Mouse (Mus musculus) bone marrow macrophage, adult 2 months (primary cell): ENCODE data around the gene Col10a1. TPM values are rescaled to one million over a fixed set of nuclear protein-coding genes. Genes with fewer than 3 reads are reported as not detected.

Experiments
- H3K27ac ChIP-seq: 2 replicates; pipeline ENCODE4 v1.5.1; 2012; ENCODE audit warnings: low read depth, low read length; ENCODE audit not compliant: insufficient read depth
- H3K4me1 ChIP-seq: 2 replicates; pipeline ENCODE4 v1.6.1; 2012; ENCODE audit warnings: low read length; ENCODE audit not compliant: control insufficient read depth, insufficient read depth
- H3K4me3 ChIP-seq: 2 replicates; pipeline ENCODE4 v1.5.1; 2012; ENCODE audit warnings: mild to moderate bottlenecking, low read length, moderate library complexity; ENCODE audit not compliant: insufficient read depth
- CTCF ChIP-seq: IDR thresholded peaks from 2 replicates; pipeline ENCODE4 v1.5.1; 2012; ENCODE audit warnings: low read depth, mild to moderate bottlenecking, low read length, moderate library complexity
- POLR2A ChIP-seq: IDR thresholded peaks from 2 replicates; pipeline ENCODE4 v1.6.1; 2012; ENCODE audit warnings: mild to moderate bottlenecking, low read depth, low read length, borderline replicate concordance
- polyA plus RNA-seq: library from polyadenylated mRNA; stranded (reverse); fragments of >200 nt; gene quantifications from 2 replicates; pipeline ENCODE4 v1.2.4, GENCODE M21; 2012; ENCODE audit not compliant: missing spikeins, insufficient read depth, insufficient read length

The Col10a1 gene
- not detected in 2 replicates for polyA plus RNA-seq

GRCm38 (mm10) chr10:34389681-34390080 is at the start of gene Col10a1:
Gene Col10a1 (plus strand): TSS chr10:34389981.
- Histone ChIP-seq H3K4me3 (no peak within 1 kb of the TSS), H3K4me1 (no peaks in the 10 kb centered on the region), H3K27ac (no peak within 1 kb of the TSS)
- TF ChIP-seq POLR2A (no peak), CTCF (no peak)

GRCm38 (mm10) chr10:34341014-34341413 is 48.8 kb upstream of the Col10a1 start:
- Histone ChIP-seq H3K4me1 (no peaks in the 10 kb centered on the region), H3K27ac (no peak overlapping the region), H3K4me3 (no peak overlapping the region)
- TF ChIP-seq POLR2A (no peak), CTCF (no peak)

GRCm38 (mm10) chr10:34341886-34342285 is 47.9 kb upstream of the Col10a1 start:
- Histone ChIP-seq H3K4me1 (no peaks in the 10 kb centered on the region), H3K4me3 (no peak overlapping the region), H3K27ac (no peak overlapping the region)
- TF ChIP-seq POLR2A = no peak
- TF ChIP-seq CTCF = no peak

GRCm38 (mm10) chr10:34352166-34352565 is 37.6 kb upstream of the Col10a1 start:
- no peak overlapping the region for H3K4me3 ChIP-seq
- H3K27ac ChIP-seq = no peak overlapping the region
- no peak for TF ChIP-seq POLR2A
- peaks cover 7% of the 10 kb centered on the region for H3K4me1 ChIP-seq

- no peak for TF ChIP-seq CTCF
- TF ChIP-seq POLR2A = no peak
- Histone ChIP-seq H3K4me3 (no peak overlapping the region), H3K4me1 (peaks cover 10% of the 10 kb centered on the region)
These were observed 31.5 kb upstream of the Col10a1 start for GRCm38 (mm10) chr10:34358263-34358662.

GRCm38 (mm10) chr10:34363756-34364155 is 26.0 kb upstream of the Col10a1 start:
- Histone ChIP-seq H3K27ac (no peak overlapping the region), H3K4me1 (no peaks in the 10 kb centered on the region), H3K4me3 (no peak overlapping the region)
- TF ChIP-seq CTCF (no peak), POLR2A (no peak)

More at GRCm38 (mm10) chr10:34358263-34358662, 31.5 kb upstream of the Col10a1 start:
- no peak overlapping the region for H3K27ac ChIP-seq

GRCm38 (mm10) chr10:34368138-34368537 is 21.6 kb upstream of the Col10a1 start:
- no peak for TF ChIP-seq POLR2A
- TF ChIP-seq CTCF = no peak
- Histone ChIP-seq H3K4me3 (no peak overlapping the region), H3K27ac (no peak overlapping the region), H3K4me1 (no peaks in the 10 kb centered on the region)

- Histone ChIP-seq H3K4me3 (no peak overlapping the region), H3K4me1 (no peaks in the 10 kb centered on the region), H3K27ac (no peak overlapping the region)
- TF ChIP-seq CTCF (no peak), POLR2A (no peak)
These were observed 16.4 kb upstream of the Col10a1 start for GRCm38 (mm10) chr10:34373332-34373731.

- TF ChIP-seq POLR2A (no peak), CTCF (no peak)
- Histone ChIP-seq H3K4me3 (no peak overlapping the region), H3K27ac (no peak overlapping the region), H3K4me1 (no peaks in the 10 kb centered on the region)
These were observed 4.1 kb upstream of the Col10a1 start for GRCm38 (mm10) chr10:34385636-34386035.

- TF ChIP-seq CTCF = no peak
- no peak for TF ChIP-seq POLR2A
- H3K4me1 ChIP-seq = no peaks in the 10 kb centered on the region
- no peak overlapping the region for H3K27ac ChIP-seq
- no peak overlapping the region for H3K4me3 ChIP-seq
These were observed 7.2 kb downstream of the Col10a1 start for GRCm38 (mm10) chr10:34396959-34397358.

- TF ChIP-seq CTCF (no peak), POLR2A (no peak)
- H3K4me1 ChIP-seq = no peaks in the 10 kb centered on the region
These were observed 9.5 kb downstream of the Col10a1 start for GRCm38 (mm10) chr10:34399267-34399666.

More at GRCm38 (mm10) chr10:34399267-34399666, 9.5 kb downstream of the Col10a1 start:
- Histone ChIP-seq H3K27ac (no peak overlapping the region), H3K4me3 (no peak overlapping the region)
